In the genomic region with DNA sequence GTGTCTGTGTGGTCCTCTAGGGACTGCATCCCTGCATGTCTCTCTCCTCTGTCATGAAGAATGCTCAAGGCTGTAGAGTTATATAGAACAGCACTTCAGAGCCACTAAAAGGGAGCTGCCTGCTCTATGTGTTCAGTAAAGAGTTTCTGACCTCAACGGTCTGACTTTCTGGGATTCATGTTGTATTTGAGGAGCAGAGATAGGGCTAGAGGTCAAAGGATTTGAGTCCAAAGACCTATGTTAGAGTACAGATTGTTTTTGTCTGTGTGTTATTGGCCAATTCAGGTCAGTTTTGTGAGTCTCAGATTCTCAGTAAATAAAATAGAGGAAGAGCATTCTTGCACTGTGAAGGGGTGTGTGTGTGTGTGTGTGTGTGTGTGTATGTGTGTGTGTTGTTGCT, we compare ENCODE assay signal across 19 mouse cellular contexts.
A peak's percentile ranks its signal among the peaks of the same experiment; 100 is the strongest.
DNase-seq lines count a peak whose midpoint lies in the region; ATAC-seq and TF ChIP-seq lines count a peak whose summit lies in the region.
"Had no signal": no experiment of that assay in that cellular context is flagged by ENCODE, and none has a peak within 500 bp of the region (broad histone marks: within the 10 kb centered on the region; RNA-seq: fewer than 3 reads in every experiment).

No protein-coding gene starts in this region.

- no peaks in the 10 kb centered on the region for H3K36me3 ChIP-seq in heart, embryonic 10.5 days
- H3K36me3 ChIP-seq in heart, embryonic 12.5 days, result no peaks in the 10 kb centered on the region
- H3K36me3 ChIP-seq in liver, embryonic 15.5 days (replicated peaks), result no peaks in the 10 kb centered on the region
- H3K36me3 ChIP-seq in liver, postnatal 0 days (replicated peaks; ENCODE audit: insufficient read depth, low read length), result no peaks in the 10 kb centered on the region
- no peaks in the 10 kb centered on the region for H3K36me3 ChIP-seq in hindbrain, embryonic 10.5 days
- H3K36me3 ChIP-seq: embryonic facial prominence, embryonic 10.5 days; embryonic facial prominence, embryonic 12.5 days; forebrain, embryonic 15.5 days had no signal

- 78% methylated on average over 1 of the region's 1 CpGs for WGBS in heart, embryonic 10.5 days
- WGBS in heart, embryonic 12.5 days, result 81% methylated on average over 1 of the region's 1 CpGs
- WGBS in liver, embryonic 15.5 days (ENCODE audit: insufficient replicate concordance), result 54% methylated on average over 1 of the region's 1 CpGs
- WGBS in liver, postnatal 0 days (ENCODE audit: insufficient replicate concordance), result 46% methylated on average over 1 of the region's 1 CpGs
- 91% methylated on average over 1 of the region's 1 CpGs for WGBS in hindbrain, embryonic 10.5 days

- H3K9me3 ChIP-seq in heart, embryonic 10.5 days, result no peaks in the 10 kb centered on the region
- H3K9me3 ChIP-seq in heart, embryonic 12.5 days (replicated peaks), result no peaks in the 10 kb centered on the region
- no peaks in the 10 kb centered on the region for H3K9me3 ChIP-seq in liver, embryonic 15.5 days (replicated peaks)
- H3K9me3 ChIP-seq in liver, postnatal 0 days (ENCODE audit: low read length), result no peaks in the 10 kb centered on the region
- H3K9me3 ChIP-seq in hindbrain, embryonic 10.5 days, result no peaks in the 10 kb centered on the region
- H3K9me3 ChIP-seq: embryonic facial prominence, embryonic 10.5 days; embryonic facial prominence, embryonic 12.5 days; forebrain, embryonic 13.5 days; forebrain, embryonic 15.5 days had no signal

- no peak overlapping the region for H3K9ac ChIP-seq in heart, embryonic 12.5 days
- no peak overlapping the region for H3K9ac ChIP-seq in liver, embryonic 15.5 days
- H3K9ac ChIP-seq in liver, postnatal 0 days (replicated peaks), result no peak overlapping the region
- H3K9ac ChIP-seq: embryonic facial prominence, embryonic 12.5 days; forebrain, embryonic 13.5 days; forebrain, embryonic 15.5 days had no signal

- H3K27me3 ChIP-seq in heart, embryonic 10.5 days (ENCODE audit: insufficient read depth, poor library complexity, severe bottlenecking), result 0 out of 2 replicates have a peak, but pooled peaks cover 7% of the 10 kb centered on the region
- H3K27me3 ChIP-seq in heart, embryonic 12.5 days (replicated peaks), result peaks cover 22% of the 10 kb centered on the region; the same call in 1 of the 2 replicates
- no peaks in the 10 kb centered on the region for H3K27me3 ChIP-seq in liver, embryonic 15.5 days
- H3K27me3 ChIP-seq in liver, postnatal 0 days (ENCODE audit: insufficient read depth, low read length), result no peaks in the 10 kb centered on the region
- H3K27me3 ChIP-seq in hindbrain, embryonic 10.5 days (ENCODE audit: insufficient read depth, poor library complexity, severe bottlenecking), result no peaks in the 10 kb centered on the region
- H3K27me3 ChIP-seq: embryonic facial prominence, embryonic 12.5 days; forebrain, embryonic 13.5 days; forebrain, embryonic 15.5 days had no signal

- peak; percentile 45; the same call in 1 of the 2 replicates for TF ChIP-seq EP300 in liver, postnatal 0 days (IDR thresholded peaks at IDR 0.05; ENCODE audit: low read depth)

- DNase-seq in heart, embryonic 10.5 days (ENCODE audit: low spot score), result peak; percentile 11
- DNase-seq in liver, result no peak
- DNase-seq in thymus, postnatal 4 days, result peak; percentile 0
- DNase-seq in thymus, postnatal 10 days (ENCODE audit: low spot score in 2 of 2), result no peak
- no peak for DNase-seq in liver, postnatal 0 days
- DNase-seq in hindbrain, embryonic 10.5 days (ENCODE audit: low spot score), result no peak
- DNase-seq: adrenal gland, adult 2 months; adrenal gland, postnatal 10 days; adrenal gland, postnatal 25 days; cerebellum, adult 11-12 months; cerebellum, adult 9-10 months; cerebellum, postnatal 10 days; cerebellum, postnatal 25 days had no signal

- no peak overlapping the region for H3K27ac ChIP-seq in heart, embryonic 10.5 days
- H3K27ac ChIP-seq in heart, embryonic 12.5 days (ENCODE audit: poor library complexity, severe bottlenecking), result no peak overlapping the region
- H3K27ac ChIP-seq in liver, embryonic 15.5 days (replicated peaks), result peak overlapping the region; percentile 38; the same call in 1 of the 2 replicates
- H3K27ac ChIP-seq in liver, postnatal 0 days (ENCODE audit: low read depth), result peak overlapping the region; percentile 59
- no peak overlapping the region for H3K27ac ChIP-seq in hindbrain, embryonic 10.5 days
- H3K27ac ChIP-seq: embryonic facial prominence, embryonic 10.5 days; embryonic facial prominence, embryonic 12.5 days; forebrain, embryonic 13.5 days; forebrain, embryonic 15.5 days had no signal

- peaks cover 3% of the 10 kb centered on the region; the same call in 1 of the 2 replicates for H3K4me1 ChIP-seq in heart, embryonic 10.5 days
- no peaks in the 10 kb centered on the region for H3K4me1 ChIP-seq in heart, embryonic 12.5 days (replicated peaks)
- H3K4me1 ChIP-seq in liver, embryonic 15.5 days (replicated peaks), result no peaks in the 10 kb centered on the region; the same call in none of the 2 replicates
- peaks cover 8% of the 10 kb centered on the region; the same call in 1 of the 2 replicates for H3K4me1 ChIP-seq in liver, postnatal 0 days (ENCODE audit: insufficient read depth)
- no peaks in the 10 kb centered on the region for H3K4me1 ChIP-seq in hindbrain, embryonic 10.5 days (replicated peaks)
- H3K4me1 ChIP-seq: embryonic facial prominence, embryonic 10.5 days; embryonic facial prominence, embryonic 12.5 days; forebrain, embryonic 13.5 days; forebrain, embryonic 15.5 days had no signal

- TF ChIP-seq CTCF in liver, postnatal 0 days (IDR thresholded peaks at IDR 0.05; ENCODE audit: low read depth), result no peak

- ATAC-seq in heart, embryonic 12.5 days (ENCODE audit: insufficient number of reproducible peaks, low FRiP score), result no peak
- ATAC-seq in liver, embryonic 15.5 days (ENCODE audit: insufficient read depth), result peak; percentile 25; the same call in 1 of the 2 replicates
- peak; percentile 64 for ATAC-seq in liver, postnatal 0 days
- ATAC-seq: forebrain, embryonic 13.5 days; forebrain, embryonic 15.5 days had no signal

- H3K4me3 ChIP-seq in heart, embryonic 10.5 days, result no peak overlapping the region
- H3K4me3 ChIP-seq in heart, embryonic 12.5 days, result no peak overlapping the region
- H3K4me3 ChIP-seq in liver, embryonic 15.5 days (replicated peaks), result no peak overlapping the region
- no peak overlapping the region for H3K4me3 ChIP-seq in liver, postnatal 0 days (ENCODE audit: low read depth, low read length)
- no peak overlapping the region for H3K4me3 ChIP-seq in hindbrain, embryonic 10.5 days
- H3K4me3 ChIP-seq: embryonic facial prominence, embryonic 10.5 days; embryonic facial prominence, embryonic 12.5 days; forebrain, embryonic 13.5 days; forebrain, embryonic 15.5 days had no signal

- no peak overlapping the region for H3K4me2 ChIP-seq in heart, embryonic 12.5 days
- no peak overlapping the region for H3K4me2 ChIP-seq in liver, embryonic 15.5 days
- no peak overlapping the region for H3K4me2 ChIP-seq in liver, postnatal 0 days (ENCODE audit: low read depth, low read length)
- H3K4me2 ChIP-seq: embryonic facial prominence, embryonic 12.5 days; forebrain, embryonic 13.5 days; forebrain, embryonic 15.5 days had no signal

Comparison
In these comparisons a context has a peak if more than half of its experiments do, and no peak if none do; other contexts are left out.
1. DNase-seq: peak in heart, embryonic 10.5 days (single experiment) and thymus, postnatal 4 days (single experiment); none in liver (single experiment), thymus, postnatal 10 days (0 of 2), liver, postnatal 0 days (single experiment) and hindbrain, embryonic 10.5 days (single experiment).
2. H3K27ac ChIP-seq: peak in liver, embryonic 15.5 days (single experiment) and liver, postnatal 0 days (single experiment); none in heart, embryonic 10.5 days (single experiment), heart, embryonic 12.5 days (single experiment) and hindbrain, embryonic 10.5 days (single experiment).